Mouse (Mus musculus) left cerebral cortex, postnatal 14 days (tissue): ENCODE results near the gene Rarg. TPM values are rescaled to one million over a fixed set of nuclear protein-coding genes. Genes with fewer than 3 reads are reported as not detected.

Experiments used
- DNase-seq, 2 experiments: peaks; one replicate each; pipeline ENCODE4 v3.0.0; 2021 to 2022; ENCODE audit warnings: low spot score in 2 of 2, mixed read lengths in 1 of 2
- intact Hi-C: fragments of 180-260 bp; cut with DNase I; formaldehyde crosslinking; loops from one replicate; pipeline ENCODE4 v1.15.1; 2025
- long read RNA-seq, 2 experiments: library from polyadenylated mRNA; stranded (forward); transcript quantifications; one replicate each; pipeline ENCODE4 v2.0.0; 2021
- total RNA-seq, 2 experiments: library from RNA; stranded (reverse); gene quantifications; 2 replicates each; pipeline ENCODE4 v1.2.3; 2021

The Rarg gene
- 1 to 10 TPM; 8.3 to 9.4 TPM for total RNA-seq
- long read RNA-seq, experiment 1, partial matches to known transcripts = 0 of 5 reads
- long read RNA-seq, experiment 1, other reads (novel, unspliced or antisense) = 2 of 5 reads
- long read RNA-seq, experiment 2, partial matches to known transcripts = 0 of 2 reads
- long read RNA-seq, experiment 2, other reads (novel, unspliced or antisense) = 1 of 2 reads

GRCm38 (mm10) chr15:102257202-102258075, at the start of gene Rarg:
TSS of gene Rarg (minus strand) at chr15:102257517.
- no peak for DNase-seq
- intact Hi-C loops = no loop called here

GRCm38 (mm10) chr15:102302542-102302941, 45.2 kb upstream of the Rarg start:
- no peak for DNase-seq
- intact Hi-C loops = no loop called here

DNA sequence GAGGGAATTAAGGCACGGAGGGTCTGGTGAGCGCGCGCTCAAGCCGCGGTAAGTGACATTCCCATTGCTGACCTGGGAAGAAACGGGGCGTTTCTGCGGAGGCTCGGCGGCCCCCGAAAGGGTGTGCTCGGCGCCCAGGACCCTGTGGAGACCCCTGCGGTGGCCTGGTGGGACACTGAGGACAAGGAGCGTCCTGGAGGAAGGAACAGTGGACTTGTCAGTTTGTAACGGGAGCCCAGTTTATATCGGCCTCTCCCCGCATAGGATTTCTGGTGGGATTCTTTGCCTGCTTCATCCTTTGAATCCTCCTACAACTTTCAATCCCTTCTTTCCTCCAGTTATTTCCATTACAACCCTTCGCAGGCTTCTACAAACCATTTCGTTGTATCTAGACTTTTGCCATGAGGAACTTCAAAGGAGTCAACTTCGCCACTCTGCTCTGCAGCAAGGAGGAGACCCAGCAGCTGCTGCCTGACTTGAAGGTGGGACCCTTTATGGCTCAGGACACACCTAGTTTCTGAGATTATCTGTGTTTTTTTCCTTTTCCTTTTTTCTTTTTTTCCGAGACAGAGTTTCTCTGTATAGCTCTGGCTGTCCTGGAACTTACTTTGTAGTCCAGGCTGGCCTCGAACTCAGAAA, 39.2 kb upstream of the Rarg start:
- intact Hi-C loops = no loop called here
- no peak for DNase-seq

- intact Hi-C loops = no loop called here
- peak; percentile 95 for DNase-seq
Observed at GRCm38 (mm10) chr15:102295633-102296367, 38.5 kb upstream of the Rarg start, which contains the start of gene Espl1. TSS of gene Espl1 (plus strand) at chr15:102296266.

DNA sequence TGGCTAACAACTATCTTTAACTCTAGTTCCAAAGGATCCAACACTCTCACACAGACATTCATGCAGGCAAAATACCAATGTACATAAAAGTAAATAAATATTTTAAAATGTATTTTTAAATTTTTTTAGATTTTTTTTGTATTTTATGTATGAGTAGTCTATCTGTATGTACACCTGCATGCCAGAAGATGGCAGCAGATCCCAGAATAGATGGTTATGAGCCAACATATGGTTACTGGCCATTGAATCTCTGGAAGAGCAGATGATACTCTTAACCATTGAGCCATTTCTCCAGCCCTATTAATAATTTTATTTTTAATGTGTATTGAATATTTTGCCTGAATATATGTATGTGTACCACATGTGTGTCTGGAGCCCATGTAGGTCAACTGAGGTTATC, 30.1 kb upstream of the Rarg start:
- intact Hi-C loops = loop anchor here (5.0 kb wide), 1 partner anchor 40 kb away; the partner anchor contains the start of gene Pfdn5
- DNase-seq = peak; percentile 41 to 58

GRCm38 (mm10) chr15:102283648-102284047, 26.3 kb upstream of the Rarg start:
- DNase-seq = no peak
- intact Hi-C loops = no loop called here

DNA sequence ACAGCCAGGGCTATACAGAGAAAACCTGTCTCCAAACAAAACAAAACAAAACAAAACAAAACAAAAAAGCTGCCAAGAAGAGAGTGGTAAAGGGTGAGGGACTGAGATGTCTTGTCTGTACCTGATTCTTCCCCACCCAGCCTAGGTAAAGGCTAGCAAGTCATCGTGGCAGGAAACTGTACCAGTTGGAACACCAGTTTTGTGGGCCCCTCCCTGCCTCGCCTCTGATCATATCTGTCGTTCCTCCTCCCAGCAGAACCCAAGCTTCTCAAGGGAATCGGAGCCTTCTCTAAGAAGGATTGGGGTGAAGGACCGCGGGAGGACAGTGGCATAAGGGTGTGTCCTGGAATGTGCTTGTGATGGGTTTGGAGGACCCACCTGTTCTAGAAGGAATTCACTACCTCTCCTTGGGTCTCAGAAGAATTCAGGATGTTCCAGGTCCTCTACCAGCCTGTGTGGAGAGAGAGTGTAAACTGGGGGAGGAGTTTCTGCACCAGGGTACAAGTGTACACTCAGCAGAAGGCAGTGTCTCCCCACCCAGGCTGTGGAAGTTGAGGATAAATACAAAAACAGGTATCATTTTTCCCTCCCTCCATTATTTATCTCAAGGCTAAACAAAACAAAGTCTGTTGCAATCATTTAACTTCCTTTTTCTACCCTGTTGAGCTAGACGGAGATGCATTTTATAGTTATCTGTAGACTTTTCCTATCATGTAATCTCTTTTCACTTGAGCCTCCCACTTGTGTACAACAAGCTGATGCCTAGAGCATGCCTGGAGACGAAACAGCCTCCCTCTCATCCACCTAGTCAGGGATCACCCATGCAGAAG, 25.4 kb upstream of the Rarg start:
- intact Hi-C loops = no loop called here
- no peak for DNase-seq

- intact Hi-C loops = no loop called here
- DNase-seq = no peak
Observed at GRCm38 (mm10) chr15:102280623-102281022, 23.3 kb upstream of the Rarg start.

GRCm38 (mm10) chr15:102279783-102280520, 22.6 kb upstream of the Rarg start:
- DNase-seq = no peak
- intact Hi-C loops = loop anchor here (2.0 kb wide), 1 partner anchor 33 kb away; no protein-coding TSS in a partner anchor

DNA sequence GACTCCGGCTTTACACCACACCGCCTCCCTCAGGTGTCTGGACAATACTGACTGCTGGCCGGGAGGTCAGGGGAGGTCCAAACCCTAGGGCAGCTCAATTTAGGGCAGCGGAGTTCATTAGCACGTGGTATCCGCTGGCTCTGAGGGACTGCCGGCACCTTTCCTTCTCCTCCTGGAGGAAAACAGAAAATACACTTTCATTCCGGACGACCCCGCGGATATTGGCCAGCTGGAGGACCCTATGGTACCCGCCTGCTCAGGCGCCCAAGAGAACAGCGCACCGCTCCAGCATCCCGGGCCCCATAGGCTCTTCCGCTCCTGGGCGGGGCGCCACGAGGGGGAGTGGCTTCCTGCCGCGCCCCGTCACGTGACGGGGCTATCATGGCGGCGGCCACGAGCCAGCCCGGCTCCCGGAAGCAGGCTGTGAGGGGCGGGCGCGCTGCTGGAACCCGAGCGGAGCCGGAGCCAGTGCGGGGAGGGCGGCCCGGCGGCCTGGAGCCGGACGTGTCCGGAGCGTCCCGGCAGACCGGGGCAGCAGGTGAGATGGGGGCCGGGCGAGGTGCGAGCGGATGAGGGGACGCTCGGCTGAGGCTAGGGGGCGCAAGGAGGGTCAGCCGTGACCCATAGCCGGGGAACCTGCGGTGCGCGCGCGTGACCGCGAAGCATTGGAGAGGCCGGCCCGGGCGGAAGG, 21.9 kb upstream of the Rarg start, which contains the start of gene Mfsd5:
TSS of gene Mfsd5 (plus strand) at position 363 of the 691 bp plus-strand sequence.
- intact Hi-C loops = loop anchor here (2.0 kb wide), 1 partner anchor 32 kb away; no protein-coding TSS in a partner anchor
- DNase-seq = peak; percentile 84 to 86

GRCm38 (mm10) chr15:102278726-102279091, 21.4 kb upstream of the Rarg start:
- DNase-seq = no peak
- intact Hi-C loops = loop anchor here (2.0 kb wide), 1 partner anchor 32 kb away; no protein-coding TSS in a partner anchor

DNA sequence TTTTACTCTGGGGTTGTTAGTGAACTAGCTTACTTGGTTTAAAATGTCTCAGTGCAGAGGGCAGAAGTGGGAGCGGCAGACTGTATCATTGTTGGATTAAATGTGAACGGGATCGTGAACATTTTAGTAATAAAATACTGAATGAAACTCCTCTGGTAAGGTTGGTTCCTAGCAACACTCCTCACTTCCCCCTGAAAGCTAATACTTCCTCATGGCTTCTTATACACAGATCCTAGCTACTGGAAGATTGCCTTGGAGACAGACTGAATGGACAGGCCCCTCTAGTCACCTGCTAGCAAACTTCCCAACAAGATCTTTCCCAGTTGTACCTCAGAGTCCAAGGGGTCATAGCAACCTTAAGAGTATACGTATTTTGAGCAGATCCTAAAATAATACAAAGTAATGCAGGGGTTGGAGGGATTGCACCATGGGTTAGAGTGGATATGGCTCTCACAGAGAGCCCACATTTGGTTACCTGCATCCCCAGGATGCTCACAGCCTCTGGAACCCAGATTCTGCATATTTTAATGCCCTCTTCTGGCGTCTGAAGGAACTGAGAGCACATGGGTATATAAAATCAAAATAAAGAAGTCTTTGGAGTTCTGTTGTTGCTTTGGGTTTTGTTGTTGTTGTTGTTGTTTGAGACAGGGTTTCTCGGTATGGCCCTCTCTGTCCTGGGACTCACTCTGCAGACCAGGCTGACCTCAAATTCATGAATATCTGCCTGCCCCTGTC, 16.8 kb upstream of the Rarg start:
- intact Hi-C loops = no loop called here

GRCm38 (mm10) chr15:102271441-102271840, 14.1 kb upstream of the Rarg start:
- intact Hi-C loops = no loop called here
- no peak for DNase-seq

More for the DNA sequence above, 16.8 kb upstream of the Rarg start:
- DNase-seq = no peak

DNA sequence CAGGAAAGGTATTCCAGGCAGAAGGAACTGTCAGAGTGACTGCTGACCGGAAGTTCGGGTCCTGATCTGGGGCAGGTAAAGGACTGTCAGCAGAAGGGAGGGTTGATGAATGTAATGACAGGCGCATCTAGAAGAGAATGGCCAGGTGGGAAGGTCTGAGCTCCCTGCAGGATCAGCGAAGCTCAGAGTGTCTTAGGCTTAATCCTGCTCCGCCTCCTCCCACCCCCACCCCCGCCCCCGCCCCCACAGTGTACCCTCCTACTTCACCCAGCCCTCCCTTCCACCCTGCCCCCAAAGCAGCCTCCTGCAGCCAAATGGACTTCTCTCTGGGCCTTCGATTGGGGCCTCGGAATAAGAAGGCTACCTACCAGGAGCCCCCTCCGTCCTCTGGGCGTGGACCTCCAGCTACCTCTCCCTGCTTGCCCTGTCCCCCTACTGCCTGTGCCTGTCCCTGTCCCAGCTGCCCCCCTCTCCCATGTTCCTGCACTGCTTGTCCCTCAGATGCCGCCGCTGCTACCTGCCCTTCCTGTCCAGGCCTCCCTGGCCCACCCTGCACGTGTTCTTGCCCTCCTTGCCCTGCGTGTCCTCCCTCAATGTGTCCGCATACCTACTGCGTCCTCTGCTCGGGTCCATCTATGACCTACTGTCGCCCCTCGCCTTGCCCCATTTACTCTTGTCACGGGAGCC, 13.1 kb upstream of the Rarg start, which contains the start of gene Gm9918:
TSS of gene Gm9918 (plus strand) at position 290 of the 687 bp plus-strand sequence.
- intact Hi-C loops = no loop called here
- DNase-seq = no peak

- no peak for DNase-seq
- intact Hi-C loops = no loop called here
Observed at GRCm38 (mm10) chr15:102265548-102265947, 8.2 kb upstream of the Rarg start.

DNA sequence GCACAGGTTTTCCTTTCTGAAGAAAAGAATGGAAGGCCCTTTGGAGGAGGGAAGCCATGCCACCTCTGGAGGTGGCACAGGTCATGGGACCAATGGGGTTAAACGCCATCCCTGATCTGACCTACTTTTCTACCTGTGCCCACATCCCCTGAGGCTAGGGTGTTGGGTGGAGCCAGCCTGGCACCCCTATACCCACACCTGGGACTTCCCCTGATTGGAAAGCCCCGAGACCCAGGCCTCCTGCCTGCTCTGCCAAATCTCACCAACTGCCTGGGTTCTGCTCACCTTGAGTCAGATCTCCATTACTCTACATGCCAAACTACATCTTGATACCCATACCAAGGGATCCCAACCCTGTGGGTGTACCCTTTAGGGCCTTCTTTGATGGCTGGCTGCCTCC, 5.7 kb upstream of the Rarg start:
- DNase-seq = no peak
- intact Hi-C loops = no loop called here
